Mouse (Mus musculus) MEL (cell line): ENCODE measurements at regions not wholly inside any gene's neighbourhood (a gene's known extent, or its start where the extent isn't known, plus 50 kb on each side); places are given as distances from the start of the nearest gene placed in this dataset.

Source experiments
- DNase-seq: peaks from one replicate; pipeline ENCODE4 v3.0.0; 2011; ENCODE audit warnings: low read depth, low spot score
- H3K27ac ChIP-seq: 2 replicates; pipeline ENCODE4 v1.5.1; 2012; ENCODE audit warnings: low read depth, mild to moderate bottlenecking, control low read depth, low read length, moderate library complexity; ENCODE audit not compliant: control insufficient read depth
- H3K27me3 ChIP-seq, 2 experiments: fragments of 150-350 bp in 1 of 2; sonication (generic) in 1 of 2; 2 replicates each; pipeline ENCODE4 v1.6.1; 2012; ENCODE audit warnings: low read length in 2 of 2, mild to moderate bottlenecking in 2 of 2, improper control_type of control experiment in 1 of 2, moderate library complexity in 1 of 2; ENCODE audit not compliant: insufficient read depth in 2 of 2, control insufficient read depth in 1 of 2
- H3K36me3 ChIP-seq, 2 experiments: 2 replicates each; pipeline ENCODE4 v1.6.1; 2012 to 2014; ENCODE audit warnings: low read length in 2 of 2, improper control_type of control experiment in 1 of 2, inconsistent platforms in 1 of 2, mild to moderate bottlenecking in 1 of 2; ENCODE audit not compliant: insufficient read depth in 2 of 2, control insufficient read depth in 1 of 2
- H3K4me1 ChIP-seq, 2 experiments: fragments of 150-350 bp in 1 of 2; sonication (generic) in 1 of 2; 2 replicates each; pipeline ENCODE4 v1.6.1; 2012; ENCODE audit warnings: low read length in 2 of 2, improper control_type of control experiment in 1 of 2, mild to moderate bottlenecking in 1 of 2; ENCODE audit not compliant: insufficient read depth in 2 of 2, control insufficient read depth in 1 of 2
- H3K4me3 ChIP-seq, 2 experiments: fragments of 150-350 bp in 1 of 2; sonication (generic) in 1 of 2; 2 replicates each; pipeline ENCODE4 v1.5.1; 2012; ENCODE audit warnings: low read depth in 2 of 2, low read length in 2 of 2, mild to moderate bottlenecking in 2 of 2, moderate library complexity in 2 of 2, control low read depth in 1 of 2, improper control_type of control experiment in 1 of 2; ENCODE audit not compliant: control insufficient read depth in 1 of 2, insufficient read depth in 1 of 2
- H3K79me2 ChIP-seq: 2 replicates; pipeline ENCODE4 v1.6.1; 2012; ENCODE audit warnings: mild to moderate bottlenecking, low read length, moderate library complexity; ENCODE audit not compliant: control insufficient read depth, poor library complexity, insufficient read depth
- H3K9ac ChIP-seq: 2 replicates; pipeline ENCODE4 v1.6.1; 2012; ENCODE audit warnings: low read depth, mild to moderate bottlenecking, control low read depth, low read length, moderate library complexity; ENCODE audit not compliant: control insufficient read depth, poor library complexity, severe bottlenecking
- H3K9me3 ChIP-seq: fragments of 150-350 bp; sonication (generic); replicated peaks from 2 replicates; pipeline ENCODE4 v1.6.1; 2012; ENCODE audit warnings: mild to moderate bottlenecking, low read length, improper control_type of control experiment, moderate library complexity; ENCODE audit not compliant: insufficient read depth
- CHD1 ChIP-seq: IDR thresholded peaks from 2 replicates; pipeline ENCODE4 v1.6.1; 2012; ENCODE audit warnings: low read depth, mild to moderate bottlenecking, inconsistent platforms, low read length, improper control_type of control experiment
- CTCF ChIP-seq, 3 experiments: IDR thresholded peaks in 2 of 3; conservative IDR thresholded peaks in 1 of 3; 2 replicates each; pipeline ENCODE4 v1.5.1; 2011 to 2012; ENCODE audit warnings: low read length in 3 of 3, low read depth in 2 of 3, mild to moderate bottlenecking in 2 of 3, improper control_type of control experiment in 1 of 3, inconsistent platforms in 1 of 3, mixed read lengths in 1 of 3, moderate library complexity in 1 of 3; ENCODE audit not compliant: control insufficient read depth in 1 of 3, insufficient read depth in 1 of 3, poor library complexity in 1 of 3, severe bottlenecking in 1 of 3
- ELF1 ChIP-seq: IDR thresholded peaks from 2 replicates; pipeline ENCODE4 v1.6.1; 2014; ENCODE audit warnings: low read depth, mild to moderate bottlenecking, inconsistent platforms, low read length, improper control_type of control experiment, moderate library complexity
- EP300 ChIP-seq, 2 experiments: IDR thresholded peaks; 2 replicates each; pipeline ENCODE4 v1.6.1; 2011; ENCODE audit warnings: improper control_type of control experiment in 2 of 2, low read length in 2 of 2, low read depth in 1 of 2, mild to moderate bottlenecking in 1 of 2
- GATA1 ChIP-seq: IDR thresholded peaks from 2 replicates; pipeline ENCODE4 v1.6.1; 2011; ENCODE audit warnings: low read depth, low read length, improper control_type of control experiment
- JUND ChIP-seq: IDR thresholded peaks from 2 replicates; pipeline ENCODE4 v1.6.1; 2011; ENCODE audit warnings: low read depth, mild to moderate bottlenecking, improper control_type of control experiment, low read length
- KAT2A ChIP-seq: conservative IDR thresholded peaks from 2 replicates; pipeline ENCODE4 v1.6.1; 2012; ENCODE audit warnings: low read depth, low read length, improper control_type of control experiment, inconsistent platforms
- MAFK ChIP-seq: IDR thresholded peaks from 2 replicates; pipeline ENCODE4 v1.6.1; 2011; ENCODE audit warnings: low read depth, mild to moderate bottlenecking, low read length, improper control_type of control experiment, borderline replicate concordance
- MAZ ChIP-seq: IDR thresholded peaks from 2 replicates; pipeline ENCODE4 v1.6.1; 2012; ENCODE audit warnings: low read depth, mild to moderate bottlenecking, inconsistent platforms, low read length, improper control_type of control experiment
- MXI1 ChIP-seq: IDR thresholded peaks from 2 replicates; pipeline ENCODE4 v1.6.1; 2011; ENCODE audit warnings: mild to moderate bottlenecking, low read depth, low read length, improper control_type of control experiment
- MYB ChIP-seq: IDR thresholded peaks from 2 replicates; pipeline ENCODE4 v1.6.1; 2011; ENCODE audit warnings: mild to moderate bottlenecking, low read depth, low read length, improper control_type of control experiment
- NELFE ChIP-seq: IDR thresholded peaks from 2 replicates; pipeline ENCODE4 v1.6.1; 2011; ENCODE audit warnings: low read depth, low read length, improper control_type of control experiment
- POLR2AphosphoS5 ChIP-seq: IDR thresholded peaks from 2 replicates; pipeline ENCODE4 v1.6.1; 2012; ENCODE audit warnings: low read depth, borderline replicate concordance, mild to moderate bottlenecking, inconsistent platforms, low read length, moderate library complexity, mixed read lengths
- TBP ChIP-seq: IDR thresholded peaks from 2 replicates; pipeline ENCODE4 v1.8.0; 2011; ENCODE audit warnings: low read depth, low read length, improper control_type of control experiment
- TCF12 ChIP-seq: IDR thresholded peaks from 2 replicates; pipeline ENCODE4 v1.6.1; 2014; ENCODE audit warnings: low read depth, mild to moderate bottlenecking, inconsistent platforms, low read length, improper control_type of control experiment, moderate library complexity
- USF1 ChIP-seq: IDR thresholded peaks from 2 replicates; pipeline ENCODE4 v1.6.1; 2014; ENCODE audit warnings: low read depth, mild to moderate bottlenecking, inconsistent platforms, low read length, improper control_type of control experiment, moderate library complexity
- USF2 ChIP-seq, 2 experiments: IDR thresholded peaks; 2 replicates each; pipeline ENCODE4 v1.6.1; 2011 to 2012; ENCODE audit warnings: improper control_type of control experiment in 2 of 2, low read length in 2 of 2, borderline replicate concordance in 1 of 2, inconsistent platforms in 1 of 2, low read depth in 1 of 2, mild to moderate bottlenecking in 1 of 2; ENCODE audit not compliant: insufficient read depth in 1 of 2
- ZC3H11A ChIP-seq: IDR thresholded peaks from 2 replicates; pipeline ENCODE4 v1.6.1; 2012; ENCODE audit warnings: low read depth, mild to moderate bottlenecking, inconsistent platforms, low read length, improper control_type of control experiment
- ZNF384 ChIP-seq: IDR thresholded peaks from 2 replicates; pipeline ENCODE4 v1.6.1; 2012; ENCODE audit warnings: low read depth, mild to moderate bottlenecking, inconsistent platforms, low read length, improper control_type of control experiment

DNA sequence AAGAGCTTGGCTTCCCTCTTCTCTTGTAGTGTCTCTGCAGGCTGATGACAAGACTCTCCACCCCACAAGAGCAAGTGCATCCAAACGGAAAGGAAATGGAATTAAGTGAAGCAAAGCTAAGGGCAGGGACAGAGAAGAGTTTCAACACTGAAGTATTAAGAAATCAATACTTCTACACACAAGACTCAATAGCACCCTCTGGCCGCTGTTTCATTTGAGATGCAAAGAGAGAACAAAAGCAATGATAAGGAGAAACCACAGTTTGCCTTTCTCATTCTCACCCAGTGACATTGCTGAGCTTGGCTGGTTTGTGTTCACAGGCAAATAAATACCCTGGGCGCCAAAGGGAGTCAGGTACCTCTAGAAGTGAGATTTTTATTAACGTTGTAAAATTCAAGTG lies 171.8 kb upstream of the Foxd3 start:
- Histone ChIP-seq H3K9ac (no peak overlapping the region), H3K36me3 (no peaks in the 10 kb centered on the region), H3K27ac (no peak overlapping the region), H3K4me3 (no peak overlapping the region), H3K27me3 (no peaks in the 10 kb centered on the region), H3K79me2 (no peaks in the 10 kb centered on the region), H3K9me3 (no peaks in the 10 kb centered on the region), H3K4me1 (no peaks in the 10 kb centered on the region)
- TF ChIP-seq TCF12 (no peak), ELF1 (no peak), MYB (no peak), CTCF (IDR thresholded peaks at IDR 0.05 in 2 of 3, conservative IDR thresholded peaks at IDR 0.05 in 1 of 3; ENCODE audit: control insufficient read depth in 1 of 3, insufficient read depth in 1 of 3, low read depth in 2 of 3, low read length in 3 of 3, poor library complexity in 1 of 3, severe bottlenecking in 1 of 3) (no peak), USF1 (no peak), KAT2A (no peak), NELFE (no peak), USF2 (IDR thresholded peaks at IDR 0.05; ENCODE audit: borderline replicate concordance in 1 of 2, insufficient read depth in 1 of 2, low read depth in 1 of 2, low read length in 2 of 2) (no peak), TBP (no peak), MAFK (no peak), CHD1 (no peak), ZNF384 (no peak), ZC3H11A (no peak), MAZ (no peak), POLR2AphosphoS5 (no peak), EP300 (IDR thresholded peaks at IDR 0.05; ENCODE audit: low read depth in 1 of 2, low read length in 2 of 2) (no peak), JUND (no peak)
- no peak for DNase-seq

DNA sequence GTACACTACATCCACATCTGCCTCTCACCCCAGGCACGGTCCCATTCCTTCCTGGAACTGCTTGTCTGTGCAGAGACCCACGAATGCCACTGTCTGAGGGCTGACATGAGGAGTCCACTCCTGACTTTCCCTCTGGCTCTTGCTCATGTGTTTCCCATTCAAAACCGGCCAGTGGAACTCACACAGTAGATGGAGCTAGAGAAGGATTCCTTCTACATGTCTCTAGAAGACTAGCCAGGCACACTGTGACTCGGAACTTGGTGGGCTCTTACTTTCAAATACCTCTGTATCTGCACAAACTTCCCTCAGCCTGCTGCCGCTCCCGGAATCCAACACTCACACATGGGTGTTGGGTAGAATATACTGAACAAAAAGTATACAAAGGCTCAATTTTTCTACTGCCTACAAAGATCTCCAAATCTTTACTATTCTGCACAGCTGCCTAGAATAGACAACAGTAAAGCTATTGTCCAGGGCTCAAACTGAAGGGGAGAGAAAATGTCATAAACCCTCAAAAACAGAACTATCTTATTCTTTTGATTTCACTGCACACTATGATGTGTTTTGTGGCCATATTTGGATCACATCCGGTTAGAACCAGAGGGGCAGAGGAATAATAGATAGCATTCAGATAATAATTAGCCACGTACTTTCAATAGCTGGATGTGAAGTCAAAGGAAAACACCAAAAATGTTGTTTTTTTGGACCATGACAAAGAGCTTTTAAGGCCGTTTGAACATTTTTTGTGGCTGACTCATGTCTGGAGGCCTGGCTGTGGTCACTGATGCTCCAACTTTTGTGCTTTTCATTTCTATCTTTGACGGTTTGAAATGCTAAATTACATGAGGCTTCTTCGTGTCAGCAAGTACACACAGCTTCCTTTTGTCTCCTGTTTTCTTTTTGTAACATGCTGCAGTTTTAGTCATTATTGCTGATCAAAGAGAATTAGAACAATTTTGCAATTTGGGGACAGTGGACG lies 164.3 kb upstream of the Foxd3 start:
- Histone ChIP-seq H3K27me3 (no peaks in the 10 kb centered on the region), H3K4me3 (no peak overlapping the region), H3K27ac (no peak overlapping the region), H3K36me3 (no peaks in the 10 kb centered on the region), H3K79me2 (no peaks in the 10 kb centered on the region), H3K4me1 (no peaks in the 10 kb centered on the region), H3K9ac (no peak overlapping the region), H3K9me3 (no peaks in the 10 kb centered on the region)
- DNase-seq: no peak
- TF ChIP-seq MXI1: no peak
- TF ChIP-seq TBP: no peak
- TF ChIP-seq KAT2A: no peak
- TF ChIP-seq GATA1: no peak
